Mouse (Mus musculus) neural tube, embryonic 15.5 days (tissue): Measurements from ENCODE around the gene Dand5. TPM values are rescaled to one million over a fixed set of nuclear protein-coding genes. Genes with fewer than 3 reads are reported as not detected.

Source experiments
- ATAC-seq: fragments of 200-750 bp; cut with Nextera tagmentation; 2 replicates; pipeline ENCODE4 v1.8.0; 2017; ENCODE audit warnings: mild to moderate bottlenecking, moderate TSS enrichment, moderate library complexity; ENCODE audit not compliant: low FRiP score
- H3K27ac ChIP-seq: fragments of 300-500 bp; sonication (generic); replicated peaks from 2 replicates; pipeline ENCODE4 v1.5.1; 2015; ENCODE audit warnings: mild to moderate bottlenecking, inconsistent platforms
- H3K27me3 ChIP-seq: fragments of 300-500 bp; sonication (generic); replicated peaks from 2 replicates; pipeline ENCODE4 v1.6.1; 2015; ENCODE audit warnings: inconsistent platforms
- H3K36me3 ChIP-seq: fragments of 300-500 bp; sonication (generic); 2 replicates; pipeline ENCODE4 v1.6.1; 2015; ENCODE audit warnings: inconsistent platforms
- H3K4me1 ChIP-seq: fragments of 300-500 bp; sonication (generic); 2 replicates; pipeline ENCODE4 v1.6.1; 2015; ENCODE audit warnings: inconsistent platforms
- H3K4me2 ChIP-seq: fragments of 300-500 bp; sonication (generic); 2 replicates; pipeline ENCODE4 v1.6.1; 2015; ENCODE audit warnings: inconsistent platforms, mild to moderate bottlenecking, moderate library complexity
- H3K4me3 ChIP-seq: fragments of 300-500 bp; sonication (generic); replicated peaks from 2 replicates; pipeline ENCODE4 v1.5.1; 2015; ENCODE audit warnings: mild to moderate bottlenecking, inconsistent platforms
- H3K9ac ChIP-seq: fragments of 300-500 bp; sonication (generic); replicated peaks from 2 replicates; pipeline ENCODE4 v1.6.1; 2015; ENCODE audit warnings: mild to moderate bottlenecking, inconsistent platforms
- H3K9me3 ChIP-seq: fragments of 300-500 bp; sonication (generic); replicated peaks from 2 replicates; pipeline ENCODE4 v1.6.1; 2016; ENCODE audit warnings: inconsistent platforms
- WGBS: fragments of 180-500 bp; shearing (Covaris S2); methylation state at CpG from one replicate; pipeline ENCODE4 v1.1.7; 2015; ENCODE audit warnings: mixed read lengths; 5-methylcytosine and 5-hydroxymethylcytosine counted together
- polyA plus RNA-seq: library from polyadenylated mRNA; unstranded; fragments of >200 nt; fragmentation: Nextera tagmentation; extraction: Ambion mirVana; gene quantifications from 2 replicates; pipeline ENCODE4 v1.2.1, GENCODE M21; 2015

Dand5 gene
- polyA plus RNA-seq, 1 experiment from 2014 or later, result 17.2 TPM

GRCm38 (mm10) chr8:84797256-84797797, 25.3 kb downstream of the Dand5 start:
- Histone ChIP-seq H3K9me3 (no peaks in the 10 kb centered on the region), H3K27me3 (peaks cover 80% of the 10 kb centered on the region), H3K4me1 (peaks cover 65% of the 10 kb centered on the region), H3K36me3 (no peaks in the 10 kb centered on the region), H3K9ac (no peak overlapping the region), H3K4me2 (peak overlapping the region; percentile 98), H3K4me3 (peak overlapping the region; percentile 58; the same call in 1 of the 2 replicates), H3K27ac (peak overlapping the region; percentile 83)
- ATAC-seq, result no peak
- 70% methylated on average over 15 of the region's 15 CpGs for WGBS

GRCm38 (mm10) chr8:84794486-84794885, 28.1 kb downstream of the Dand5 start:
- Histone ChIP-seq H3K4me1 (peaks cover 77% of the 10 kb centered on the region), H3K27ac (peak overlapping the region; percentile 86), H3K9me3 (no peaks in the 10 kb centered on the region), H3K36me3 (no peaks in the 10 kb centered on the region), H3K9ac (no peak overlapping the region), H3K4me2 (peak overlapping the region; percentile 36), H3K4me3 (no peak overlapping the region; the same call in 1 of the 2 replicates), H3K27me3 (peaks cover 87% of the 10 kb centered on the region)
- peak; percentile 37; the same call in 1 of the 2 replicates for ATAC-seq
- 50% methylated on average over 7 of the region's 7 CpGs for WGBS

- Histone ChIP-seq H3K4me3 (peak overlapping the region; percentile 4; the same call in 1 of the 2 replicates), H3K4me1 (peaks cover 77% of the 10 kb centered on the region), H3K9me3 (no peaks in the 10 kb centered on the region), H3K36me3 (no peaks in the 10 kb centered on the region), H3K27ac (peak overlapping the region; percentile 86), H3K9ac (0 out of 2 replicates have a peak overlapping the region, but pooled peaks have one; percentile 1), H3K27me3 (peaks cover 92% of the 10 kb centered on the region), H3K4me2 (peak overlapping the region; percentile 36)
- 41% methylated on average over 13 of the region's 13 CpGs for WGBS
- ATAC-seq, result peak; percentile 84
These were observed 28.7 kb downstream of the Dand5 start for GRCm38 (mm10) chr8:84793791-84794485.

GRCm38 (mm10) chr8:84793134-84793533, 29.5 kb downstream of the Dand5 start:
- Histone ChIP-seq H3K4me3 (no peak overlapping the region), H3K9ac (0 out of 2 replicates have a peak overlapping the region, but pooled peaks have one; percentile 1), H3K36me3 (no peaks in the 10 kb centered on the region), H3K27me3 (peaks cover 92% of the 10 kb centered on the region), H3K9me3 (no peaks in the 10 kb centered on the region), H3K27ac (peak overlapping the region; percentile 86), H3K4me1 (peaks cover 79% of the 10 kb centered on the region), H3K4me2 (peak overlapping the region; percentile 36)
- WGBS, result 77% methylated on average over 9 of the region's 9 CpGs
- ATAC-seq, result no peak

GRCm38 (mm10) chr8:84792429-84792947, 30.1 kb downstream of the Dand5 start:
- Histone ChIP-seq H3K4me3 (no peak overlapping the region), H3K36me3 (no peaks in the 10 kb centered on the region), H3K27me3 (peaks cover 91% of the 10 kb centered on the region), H3K27ac (peak overlapping the region; percentile 86), H3K9me3 (no peaks in the 10 kb centered on the region), H3K4me1 (peaks cover 80% of the 10 kb centered on the region), H3K4me2 (no peak overlapping the region), H3K9ac (no peak overlapping the region)
- WGBS, result 77% methylated on average over 12 of the region's 12 CpGs
- no peak for ATAC-seq

- H3K4me3 ChIP-seq, result no peak overlapping the region
- no peak overlapping the region for H3K9ac ChIP-seq
- H3K27ac ChIP-seq, result peak overlapping the region; percentile 35
- no peaks in the 10 kb centered on the region for H3K36me3 ChIP-seq
- H3K9me3 ChIP-seq, result no peaks in the 10 kb centered on the region
- peaks cover 91% of the 10 kb centered on the region for H3K27me3 ChIP-seq
- ATAC-seq, result no peak
- H3K4me1 ChIP-seq, result peaks cover 87% of the 10 kb centered on the region
- no peak overlapping the region for H3K4me2 ChIP-seq
- 64% methylated on average over 2 of the region's 2 CpGs for WGBS
These were observed 32.1 kb downstream of the Dand5 start for GRCm38 (mm10) chr8:84790537-84790936.

- WGBS, result 65% methylated on average over 9 of the region's 9 CpGs
- Histone ChIP-seq H3K9ac (no peak overlapping the region), H3K9me3 (no peaks in the 10 kb centered on the region), H3K27ac (peak overlapping the region; percentile 54), H3K4me1 (peaks cover 86% of the 10 kb centered on the region), H3K4me2 (peak overlapping the region; percentile 24; the same call in 1 of the 2 replicates), H3K27me3 (peaks cover 89% of the 10 kb centered on the region), H3K4me3 (no peak overlapping the region), H3K36me3 (no peaks in the 10 kb centered on the region)
- ATAC-seq, result 0 out of 2 replicates have a peak, but pooled peaks have one; percentile 4
These were observed 32.7 kb downstream of the Dand5 start for GRCm38 (mm10) chr8:84789855-84790486.

- H3K9me3 ChIP-seq, result no peaks in the 10 kb centered on the region
- peaks cover 86% of the 10 kb centered on the region for H3K4me1 ChIP-seq
- H3K4me2 ChIP-seq, result peak overlapping the region; percentile 24
- WGBS, result 50% methylated on average over 5 of the region's 5 CpGs
- no peak overlapping the region for H3K9ac ChIP-seq
- no peak for ATAC-seq
- no peak overlapping the region for H3K4me3 ChIP-seq
- H3K36me3 ChIP-seq, result no peaks in the 10 kb centered on the region
- H3K27me3 ChIP-seq, result peaks cover 90% of the 10 kb centered on the region
- H3K27ac ChIP-seq, result peak overlapping the region; percentile 54
These were observed 33.3 kb downstream of the Dand5 start for GRCm38 (mm10) chr8:84789345-84789744.

- no peaks in the 10 kb centered on the region for H3K36me3 ChIP-seq
- H3K27me3 ChIP-seq, result peaks cover 90% of the 10 kb centered on the region
- H3K9me3 ChIP-seq, result no peaks in the 10 kb centered on the region
- H3K4me3 ChIP-seq, result no peak overlapping the region
- ATAC-seq, result no peak
- peak overlapping the region; percentile 54 for H3K27ac ChIP-seq
- H3K4me2 ChIP-seq, result peak overlapping the region; percentile 24
- WGBS, result 25% methylated on average over 11 of the region's 11 CpGs
- H3K9ac ChIP-seq, result no peak overlapping the region
- peaks cover 88% of the 10 kb centered on the region for H3K4me1 ChIP-seq
These were observed 33.7 kb downstream of the Dand5 start for GRCm38 (mm10) chr8:84788896-84789295.

GRCm38 (mm10) chr8:84787523-84788302, 34.9 kb downstream of the Dand5 start:
- ATAC-seq, result no peak
- no peaks in the 10 kb centered on the region for H3K36me3 ChIP-seq
- H3K4me3 ChIP-seq, result no peak overlapping the region
- H3K9me3 ChIP-seq, result no peaks in the 10 kb centered on the region
- H3K9ac ChIP-seq, result no peak overlapping the region
- peaks cover 85% of the 10 kb centered on the region for H3K4me1 ChIP-seq
- H3K27me3 ChIP-seq, result peaks cover 91% of the 10 kb centered on the region
- H3K27ac ChIP-seq, result no peak overlapping the region
- H3K4me2 ChIP-seq, result no peak overlapping the region
- WGBS, result 23% methylated on average over 14 of the region's 14 CpGs
